Mouse (Mus musculus) brain, adult 10 weeks (tissue): ENCODE measurements around the gene Cnmd. TPM values are rescaled to one million over a fixed set of nuclear protein-coding genes. Genes with fewer than 3 reads are reported as not detected.

Experiments used
- polyA plus RNA-seq: library from polyadenylated mRNA; stranded (reverse); fragments of 350-450 nt; fragmentation: Illumina TruSeq; extraction: RNeasy Lipid Tissue Mini Kit (QIAGEN cat#74804); gene quantifications from one replicate; pipeline ENCODE4 v1.2.3, GENCODE M21; 2015; ENCODE audit warnings: low read depth, low replicate concordance

Gene Cnmd
- 2.6 TPM for polyA plus RNA-seq

DNA sequence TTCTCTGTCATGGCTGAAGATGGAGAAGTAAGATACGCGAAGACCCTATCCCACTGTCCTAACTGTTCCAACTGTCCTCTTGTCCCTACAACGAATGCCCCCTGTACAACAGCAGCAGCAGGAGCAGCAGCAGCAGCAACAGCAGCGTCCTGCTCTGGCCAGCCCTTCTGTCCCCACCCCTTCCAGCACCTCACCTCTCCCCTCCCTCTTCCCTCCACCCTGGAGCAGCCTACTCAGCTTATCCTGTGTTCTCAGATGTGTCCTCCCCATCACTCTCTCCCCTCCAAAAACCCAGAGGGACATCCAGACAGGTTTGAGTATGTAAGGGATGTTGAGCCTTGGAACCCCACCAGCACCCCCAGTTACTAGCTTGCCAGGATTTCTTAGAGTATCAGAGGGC, at the start of gene Cnmd:
Cnmd (minus strand) TSS at position 170 of the 400 bp plus-strand sequence.

Other genes with a start within 250 kb of the Cnmd start
- gene Kbtbd7, start 235.7 kb downstream of the Cnmd start, polyA plus RNA-seq: 30.2 TPM
- gene Kbtbd6, start 210.3 kb downstream of the Cnmd start, polyA plus RNA-seq: 0.94 TPM
- gene Elf1, start 181.0 kb downstream of the Cnmd start, polyA plus RNA-seq: 5.1 TPM
- gene Wbp4, start 180.7 kb downstream of the Cnmd start, polyA plus RNA-seq: 41.8 TPM
- 98.0 TPM for gene Sugt1, start 74.5 kb downstream of the Cnmd start, polyA plus RNA-seq
- gene Pcdh8, start 109.1 kb upstream of the Cnmd start, polyA plus RNA-seq: 14.0 TPM